Mouse (Mus musculus) brain, embryonic 14.5 days (tissue): ENCODE data around the gene Tac4. TPM values are rescaled to one million over a fixed set of nuclear protein-coding genes. Genes with fewer than 3 reads are reported as not detected.

Experiments
- DNase-seq: peaks from one replicate; pipeline ENCODE4 v3.0.0-alpha.2; 2011; ENCODE audit warnings: low read depth
- CTCF ChIP-seq: fragments of 200-500 bp; IDR thresholded peaks from 2 replicates; pipeline ENCODE4 v1.5.1; 2012; ENCODE audit warnings: inconsistent platforms, mild to moderate bottlenecking, moderate library complexity, borderline replicate concordance; ENCODE audit not compliant: insufficient read depth, insufficient read length; ENCODE audit errors: extremely low read depth
- POLR2A ChIP-seq: fragments of 200-500 bp; IDR thresholded peaks from 2 replicates; pipeline ENCODE4 v1.6.1; 2012; ENCODE audit warnings: mild to moderate bottlenecking, inconsistent platforms, borderline replicate concordance; ENCODE audit not compliant: poor library complexity, insufficient read depth, insufficient read length, severe bottlenecking; ENCODE audit errors: extremely low read depth
- polyA plus RNA-seq: library from polyadenylated mRNA; depleted of rRNA; stranded (reverse); fragments of >200 nt; gene quantifications from 2 replicates; pipeline ENCODE4 v1.2.3, GENCODE M21; 2012

Tac4 gene
- polyA plus RNA-seq, 1 experiment: not detected

DNA sequence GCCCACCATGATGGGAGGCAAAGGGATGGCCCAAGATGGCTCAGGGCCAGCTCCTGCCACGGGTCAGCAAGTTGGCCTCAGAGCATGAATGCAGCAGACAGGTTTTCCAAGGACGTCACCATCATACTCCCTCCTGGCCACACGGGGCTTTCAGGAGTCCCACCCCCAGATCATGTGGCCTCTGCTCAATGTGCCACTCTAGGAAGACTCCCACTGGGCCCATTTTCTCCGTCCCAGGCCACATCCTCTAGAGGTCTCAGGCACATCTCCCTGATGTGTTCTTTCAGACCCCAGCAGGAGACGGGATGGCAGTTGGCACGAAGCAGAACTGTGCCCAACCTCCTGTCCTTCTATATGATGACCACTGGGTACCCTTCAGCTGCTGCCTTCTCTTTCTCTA, 18.7 kb upstream of the Tac4 start:
- DNase-seq: no peak
- TF ChIP-seq CTCF: no peak
- TF ChIP-seq POLR2A: no peak

- no peak for DNase-seq
- TF ChIP-seq CTCF: no peak
- no peak for TF ChIP-seq POLR2A
Measured at GRCm38 (mm10) chr11:95245456-95245855, 15.9 kb upstream of the Tac4 start.

- TF ChIP-seq CTCF (no peak), POLR2A (no peak)
- DNase-seq: peak; percentile 45
Measured at GRCm38 (mm10) chr11:95247065-95247464, 14.3 kb upstream of the Tac4 start.

DNA sequence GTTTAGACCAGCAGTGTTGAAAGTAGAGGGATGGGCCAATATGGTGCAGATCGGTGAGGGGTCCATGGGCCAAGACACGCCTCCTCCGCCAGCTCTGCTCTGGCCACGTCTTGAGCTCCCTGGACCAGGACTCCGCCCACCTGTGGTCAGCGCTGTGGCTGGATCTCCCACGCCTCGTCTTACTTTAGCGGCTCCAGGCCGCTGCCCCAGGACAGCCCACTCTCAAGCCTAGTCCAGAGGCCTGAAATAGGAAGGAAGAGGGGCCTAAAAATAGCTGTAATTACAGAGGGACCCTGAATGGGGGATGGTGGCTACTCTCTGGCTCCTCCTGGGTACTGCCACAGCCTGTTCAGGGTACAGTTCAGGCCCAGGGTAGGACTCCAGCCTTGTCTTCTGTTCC, 11.2 kb upstream of the Tac4 start:
- no peak for DNase-seq

GRCm38 (mm10) chr11:95251295-95251694, 10.0 kb upstream of the Tac4 start:
- peak; percentile 74 for DNase-seq
- TF ChIP-seq POLR2A (no peak), CTCF (peak; percentile 95)

More for the DNA sequence above, 11.2 kb upstream of the Tac4 start:
- TF ChIP-seq POLR2A (no peak), CTCF (no peak)

- TF ChIP-seq CTCF (no peak), POLR2A (no peak)
- DNase-seq: no peak
Measured at GRCm38 (mm10) chr11:95252104-95252503, 9.2 kb upstream of the Tac4 start.

GRCm38 (mm10) chr11:95254165-95254564, 7.2 kb upstream of the Tac4 start:
- TF ChIP-seq POLR2A: no peak
- TF ChIP-seq CTCF: no peak
- DNase-seq: no peak

GRCm38 (mm10) chr11:95255747-95256146, 5.6 kb upstream of the Tac4 start:
- no peak for DNase-seq
- no peak for TF ChIP-seq POLR2A
- TF ChIP-seq CTCF: no peak

GRCm38 (mm10) chr11:95257930-95258329, 3.4 kb upstream of the Tac4 start:
- DNase-seq: no peak
- TF ChIP-seq CTCF (no peak), POLR2A (no peak)

DNA sequence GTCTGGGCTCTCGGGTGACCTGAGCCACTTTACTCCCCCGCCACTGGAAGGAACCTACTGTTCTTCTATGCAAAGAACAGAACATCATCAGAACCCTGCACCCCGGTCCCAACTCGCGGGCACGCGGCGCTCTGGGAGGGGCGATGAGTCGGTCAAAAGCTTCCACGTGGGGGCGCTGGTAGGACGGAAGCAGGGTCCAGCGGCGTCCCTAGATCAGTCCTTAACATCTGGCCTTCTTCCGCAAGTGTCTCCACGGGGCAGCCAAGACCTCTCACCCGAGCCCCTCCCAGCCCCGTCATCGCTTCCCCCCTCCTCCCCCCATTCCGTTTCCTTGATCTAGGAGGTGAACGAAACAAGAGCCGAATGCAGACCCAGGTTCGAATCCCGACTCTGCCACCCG, 2.8 kb upstream of the Tac4 start:
- TF ChIP-seq POLR2A (no peak), CTCF (peak; percentile 51)
- DNase-seq: peak; percentile 57

DNA sequence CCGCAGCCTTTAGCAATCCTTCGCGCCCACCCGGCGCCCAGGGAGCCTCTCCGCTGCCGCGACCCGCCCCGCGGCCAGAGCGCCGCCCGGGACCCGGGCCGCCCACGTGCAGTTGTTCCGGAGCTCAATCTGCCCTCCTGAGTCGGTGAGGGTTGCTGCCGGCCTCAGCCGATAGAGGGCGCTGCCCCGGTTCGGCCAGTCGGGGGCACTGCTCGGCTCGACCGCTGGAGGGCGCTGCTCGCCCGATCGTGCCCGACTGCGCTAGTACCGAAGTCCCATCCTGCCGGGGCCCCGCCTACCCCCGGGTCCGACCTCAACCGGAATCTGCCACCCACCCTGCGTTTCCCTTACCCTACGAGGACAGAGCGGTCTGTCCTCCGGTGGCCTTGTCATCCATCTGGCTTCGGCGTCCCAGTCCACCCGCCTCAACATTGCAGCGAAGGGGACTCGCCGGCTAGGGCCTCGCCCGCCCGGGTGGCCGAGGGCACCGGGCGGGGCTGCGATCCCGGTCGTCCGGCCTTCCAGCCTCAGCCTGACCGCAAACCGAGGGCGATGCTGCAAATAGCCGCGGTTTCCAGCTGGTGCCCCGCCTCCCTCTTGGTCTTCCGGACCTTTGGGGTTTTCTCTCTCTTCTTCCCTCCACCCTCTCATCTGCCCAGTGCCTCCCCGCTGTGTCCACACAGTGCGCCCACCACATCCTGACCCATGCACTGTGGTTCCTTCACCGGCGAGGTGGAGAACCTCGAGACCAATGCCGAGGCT, 2.1 kb upstream of the Tac4 start:
- DNase-seq: peak; percentile 83
- peak; percentile 100 for TF ChIP-seq CTCF
- 0 out of 2 replicates have a peak, but pooled peaks have one; percentile 18 for TF ChIP-seq POLR2A
